Mouse (Mus musculus) large intestine, adult 2 months (tissue): Measurements from ENCODE around the gene Gm20792. TPM values are rescaled to one million over a fixed set of nuclear protein-coding genes. Genes with fewer than 3 reads are reported as not detected.
"Not testable (repeated sequence)": the region's sequence is repeated elsewhere in the genome, so short reads cannot be mapped to it uniquely, and the experiment has no call there.

Source experiments
- DNase-seq: peaks from one replicate; pipeline ENCODE4 v3.0.0-alpha.2; 2012; ENCODE audit warnings: low read depth, low spot score
- WGBS: fragments of 180-500 bp; shearing (Covaris S2); methylation state at CpG from one replicate; pipeline ENCODE4 v1.1.7; 2018; 5-methylcytosine and 5-hydroxymethylcytosine counted together
- polyA plus RNA-seq: library from polyadenylated mRNA; depleted of rRNA; stranded (reverse); fragments of >200 nt; gene quantifications from 2 replicates; pipeline ENCODE4 v1.2.3, GENCODE M21; 2012; rRNA removed

The Gm20792 gene
- polyA plus RNA-seq = not detected in 2 replicates

GRCm38 (mm10) chrY:48311555-48311954 lies at the start of gene Gm20792:
Gm20792 (plus strand) TSS chrY:48311855.
- WGBS = no CpG with 5 or more reads among the region's 8 CpGs
- not testable (repeated sequence) for DNase-seq
